ENCODE assay signal across 15 mouse cellular contexts in the genomic region with DNA sequence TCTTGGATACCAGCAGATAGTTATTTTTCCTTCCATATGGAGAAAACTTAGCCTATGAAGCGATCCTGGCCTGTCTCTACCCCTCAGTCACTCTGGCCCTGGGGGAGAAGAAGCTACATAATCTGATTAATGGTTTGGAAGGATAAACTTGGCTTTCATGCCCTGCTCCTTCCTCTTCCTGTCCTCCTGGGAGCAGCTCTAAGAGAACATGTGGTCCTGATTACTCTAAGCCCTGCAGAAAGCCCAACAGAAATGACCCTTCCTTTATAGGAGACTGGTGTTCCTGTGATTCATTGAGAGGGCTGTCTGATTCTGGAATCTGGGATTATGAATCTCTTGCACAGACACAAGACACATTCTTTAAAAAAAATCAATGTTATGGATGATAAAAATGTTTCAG.
DNase-seq lines count a peak whose midpoint lies in the region; ATAC-seq and TF ChIP-seq lines count a peak whose summit lies in the region.
"Had no signal": no experiment of that assay in that cellular context is flagged by ENCODE, and none has a peak within 500 bp of the region (broad histone marks: within the 10 kb centered on the region; RNA-seq: fewer than 3 reads in every experiment).

No protein-coding gene starts in this region.

- DNase-seq in hindbrain, postnatal 0 days (ENCODE audit: low spot score) = peak; percentile 3
- DNase-seq in hindbrain, embryonic 11.5 days (ENCODE audit: low spot score) = no peak
- DNase-seq in 3T3-L1 (ENCODE audit: low read depth, low spot score) = peak; percentile 90
- DNase-seq in embryo, embryonic 10 days (ENCODE audit: low spot score) = peak; percentile 59
- DNase-seq in hindlimb bud, embryonic 11.5 days (ENCODE audit: extremely low spot score, low read depth, low spot score) = peak; percentile 52
- no peak for DNase-seq in stomach, postnatal 0 days (ENCODE audit: low spot score)
- DNase-seq in adrenal gland, adult 18-20 months (ENCODE audit: low spot score in 2 of 2) = no peak
- no peak for DNase-seq in thymus, postnatal 10 days (ENCODE audit: low spot score in 2 of 2)
- DNase-seq: cerebellum, adult 18-20 months; heart, postnatal 10 days; layer of hippocampus, postnatal 36 days; thymus, postnatal 25 days had no signal

- H3K27me3 ChIP-seq in hindbrain, postnatal 0 days (ENCODE audit: insufficient read depth, low read length) = no peaks in the 10 kb centered on the region
- H3K27me3 ChIP-seq in hindbrain, embryonic 11.5 days (ENCODE audit: control insufficient read depth, insufficient read depth, low read length) = no peaks in the 10 kb centered on the region
- no peaks in the 10 kb centered on the region for H3K27me3 ChIP-seq in stomach, postnatal 0 days (ENCODE audit: control insufficient read depth, insufficient read depth, low read length)
- H3K27me3 ChIP-seq: limb, embryonic 13.5 days; midbrain, embryonic 12.5 days had no signal

- no peak overlapping the region for H3K27ac ChIP-seq in hindbrain, postnatal 0 days
- no peak overlapping the region for H3K27ac ChIP-seq in hindbrain, embryonic 11.5 days (ENCODE audit: low read depth, low read length)
- H3K27ac ChIP-seq in stomach, postnatal 0 days (replicated peaks) = no peak overlapping the region
- H3K27ac ChIP-seq: limb, embryonic 13.5 days; midbrain, embryonic 12.5 days had no signal

- no peak for ATAC-seq in hindbrain, postnatal 0 days
- no peak for ATAC-seq in hindbrain, embryonic 11.5 days (ENCODE audit: low FRiP score)
- no peak for ATAC-seq in stomach, postnatal 0 days (ENCODE audit: low FRiP score, low TSS enrichment)
- ATAC-seq: activated CD4-positive, CD25-positive, alpha-beta regulatory T cell, adult 4 months had no signal

- H3K9me3 ChIP-seq in hindbrain, postnatal 0 days (ENCODE audit: low read length) = no peaks in the 10 kb centered on the region
- H3K9me3 ChIP-seq in hindbrain, embryonic 11.5 days (ENCODE audit: control insufficient read depth, low read length) = no peaks in the 10 kb centered on the region
- H3K9me3 ChIP-seq in stomach, postnatal 0 days (ENCODE audit: control insufficient read depth, low read length) = no peaks in the 10 kb centered on the region
- H3K9me3 ChIP-seq: limb, embryonic 13.5 days; midbrain, embryonic 12.5 days had no signal

- no peaks in the 10 kb centered on the region for H3K36me3 ChIP-seq in hindbrain, postnatal 0 days (ENCODE audit: insufficient read depth, low read length)
- H3K36me3 ChIP-seq in hindbrain, embryonic 11.5 days (ENCODE audit: control insufficient read depth, insufficient read depth, low read length) = no peaks in the 10 kb centered on the region
- no peaks in the 10 kb centered on the region for H3K36me3 ChIP-seq in stomach, postnatal 0 days (ENCODE audit: control insufficient read depth, insufficient read depth, low read length)
- H3K36me3 ChIP-seq: limb, embryonic 13.5 days; midbrain, embryonic 12.5 days had no signal

- 54% methylated on average over 1 of the region's 1 CpGs for WGBS in hindbrain, postnatal 0 days
- 61% methylated on average over 1 of the region's 1 CpGs for WGBS in hindbrain, embryonic 11.5 days
- 63% methylated on average over 1 of the region's 1 CpGs for WGBS in stomach, postnatal 0 days

- no peak overlapping the region for H3K9ac ChIP-seq in hindbrain, postnatal 0 days (replicated peaks; ENCODE audit: low read length)
- no peak overlapping the region for H3K9ac ChIP-seq in hindbrain, embryonic 11.5 days (ENCODE audit: low read depth, low read length)
- H3K9ac ChIP-seq in stomach, postnatal 0 days (ENCODE audit: low read length) = no peak overlapping the region
- H3K9ac ChIP-seq: limb, embryonic 13.5 days; midbrain, embryonic 12.5 days had no signal

- no peaks in the 10 kb centered on the region for H3K4me1 ChIP-seq in hindbrain, postnatal 0 days (ENCODE audit: insufficient read depth, low read length)
- no peaks in the 10 kb centered on the region for H3K4me1 ChIP-seq in hindbrain, embryonic 11.5 days (replicated peaks; ENCODE audit: control insufficient read depth, insufficient read depth, low read length)
- H3K4me1 ChIP-seq in stomach, postnatal 0 days (replicated peaks; ENCODE audit: control insufficient read depth, insufficient read depth) = no peaks in the 10 kb centered on the region
- H3K4me1 ChIP-seq: midbrain, embryonic 12.5 days had no signal

- H3K4me3 ChIP-seq in hindbrain, postnatal 0 days (ENCODE audit: low read length) = no peak overlapping the region
- no peak overlapping the region for H3K4me3 ChIP-seq in hindbrain, embryonic 11.5 days (ENCODE audit: low read depth, low read length)
- H3K4me3 ChIP-seq in stomach, postnatal 0 days (ENCODE audit: low read depth, low read length) = no peak overlapping the region
- H3K4me3 ChIP-seq: limb, embryonic 13.5 days; midbrain, embryonic 12.5 days had no signal

- no peak overlapping the region for H3K4me2 ChIP-seq in hindbrain, postnatal 0 days (ENCODE audit: low read depth, low read length)
- no peak overlapping the region for H3K4me2 ChIP-seq in hindbrain, embryonic 11.5 days (replicated peaks; ENCODE audit: low read depth, low read length)
- no peak overlapping the region for H3K4me2 ChIP-seq in stomach, postnatal 0 days (replicated peaks; ENCODE audit: low read depth)
- H3K4me2 ChIP-seq: limb, embryonic 13.5 days; midbrain, embryonic 12.5 days had no signal

- TF ChIP-seq EP300 in stomach, postnatal 0 days (optimal IDR thresholded peaks at IDR 0.05) = no peak

- no peak for TF ChIP-seq CTCF in hindbrain, postnatal 0 days (IDR thresholded peaks at IDR 0.05; ENCODE audit: low read depth)
- no peak for TF ChIP-seq CTCF in stomach, postnatal 0 days (IDR thresholded peaks at IDR 0.05; ENCODE audit: low read depth)

Comparison
In these comparisons a context has a peak if more than half of its experiments do, and no peak if none do; other contexts are left out.
1. DNase-seq: peak in hindbrain, postnatal 0 days (single experiment), 3T3-L1 (single experiment), embryo, embryonic 10 days (single experiment) and hindlimb bud, embryonic 11.5 days (single experiment); none in hindbrain, embryonic 11.5 days (single experiment), stomach, postnatal 0 days (single experiment), adrenal gland, adult 18-20 months (0 of 2) and thymus, postnatal 10 days (0 of 2).